Mouse (Mus musculus) mouse embryonic stem cell (cell line): ENCODE measurements around the gene Tcf21.

ENCODE experiments used
- in situ Hi-C, 2 experiments: fragments of 300-500 bp; cut with MboI; formaldehyde crosslinking; loops; 1 replicate in 1 of 2; 3 replicates in 1 of 2; pipeline ENCODE4 v1.14.3; 2019 to 2020; ENCODE audit warnings: low sequenced_read_pairs in 2 of 2, low pct_unique_long_range_greater_than_20kb in 1 of 2, mixed read lengths in 1 of 2; ENCODE audit not compliant: unreplicated experiment in 1 of 2

Gene Tcf21

GRCm38 (mm10) chr10:22819871-22820590, at the start of gene Tcf21:
TSS of gene Tcf21 (minus strand) at chr10:22820174.
- in situ Hi-C loops, result no loop called here

GRCm38 (mm10) chr10:22868386-22868918, 48.5 kb upstream of the Tcf21 start:
- in situ Hi-C loops, result no loop called here

- in situ Hi-C loops, result no loop called here
Measured at GRCm38 (mm10) chr10:22867210-22867609, 47.2 kb upstream of the Tcf21 start.

- in situ Hi-C loops, result no loop called here
Measured at GRCm38 (mm10) chr10:22858111-22858510, 38.1 kb upstream of the Tcf21 start.

- in situ Hi-C loops, result no loop called here
Measured at GRCm38 (mm10) chr10:22854330-22854729, 34.4 kb upstream of the Tcf21 start.

- in situ Hi-C loops, result no loop called here
Measured at GRCm38 (mm10) chr10:22845351-22845750, 25.4 kb upstream of the Tcf21 start.

GRCm38 (mm10) chr10:22844731-22845130, 24.8 kb upstream of the Tcf21 start:
- in situ Hi-C loops, result no loop called here

GRCm38 (mm10) chr10:22843440-22844361, 23.7 kb upstream of the Tcf21 start:
- in situ Hi-C loops, result no loop called here

- in situ Hi-C loops, result no loop called here
Measured at GRCm38 (mm10) chr10:22842781-22843439, 22.9 kb upstream of the Tcf21 start.

- in situ Hi-C loops, result no loop called here
Measured at GRCm38 (mm10) chr10:22842113-22842512, 22.1 kb upstream of the Tcf21 start.

GRCm38 (mm10) chr10:22826244-22826643, 6.3 kb upstream of the Tcf21 start:
- in situ Hi-C loops, result no loop called here

GRCm38 (mm10) chr10:22822896-22823295, 2.9 kb upstream of the Tcf21 start:
- in situ Hi-C loops, result no loop called here

- in situ Hi-C loops, result no loop called here
Measured at GRCm38 (mm10) chr10:22822486-22822885, 2.5 kb upstream of the Tcf21 start.

GRCm38 (mm10) chr10:22821709-22822108, 1.7 kb upstream of the Tcf21 start:
- in situ Hi-C loops, result no loop called here

GRCm38 (mm10) chr10:22821267-22821666, 1.3 kb upstream of the Tcf21 start:
- in situ Hi-C loops, result no loop called here

- in situ Hi-C loops, result no loop called here
Measured at GRCm38 (mm10) chr10:22820841-22821240, 867 bp upstream of the Tcf21 start.

- in situ Hi-C loops, result no loop called here
Measured at GRCm38 (mm10) chr10:22819239-22819870, 619 bp downstream of the Tcf21 start.

- in situ Hi-C loops, result no loop called here
Measured at GRCm38 (mm10) chr10:22818600-22819238, 1.3 kb downstream of the Tcf21 start.
